Mouse (Mus musculus) thymus, adult 2 months (tissue): ENCODE data around the gene Jag1.

Experiments
- CTCF ChIP-seq: fragments of 200-500 bp; IDR thresholded peaks from 2 replicates; pipeline ENCODE4 v1.5.1; 2012; ENCODE audit warnings: mild to moderate bottlenecking, control low read depth, low read length, moderate library complexity, borderline replicate concordance; ENCODE audit not compliant: control insufficient read depth, poor library complexity, insufficient read depth; ENCODE audit errors: extremely low read depth
- POLR2A ChIP-seq: fragments of 200-500 bp; IDR thresholded peaks from 2 replicates; pipeline ENCODE4 v1.6.1; 2012; ENCODE audit warnings: mild to moderate bottlenecking, low read length, control low read depth, moderate library complexity; ENCODE audit not compliant: control insufficient read depth, poor library complexity, insufficient read depth; ENCODE audit errors: extremely low read depth

DNA sequence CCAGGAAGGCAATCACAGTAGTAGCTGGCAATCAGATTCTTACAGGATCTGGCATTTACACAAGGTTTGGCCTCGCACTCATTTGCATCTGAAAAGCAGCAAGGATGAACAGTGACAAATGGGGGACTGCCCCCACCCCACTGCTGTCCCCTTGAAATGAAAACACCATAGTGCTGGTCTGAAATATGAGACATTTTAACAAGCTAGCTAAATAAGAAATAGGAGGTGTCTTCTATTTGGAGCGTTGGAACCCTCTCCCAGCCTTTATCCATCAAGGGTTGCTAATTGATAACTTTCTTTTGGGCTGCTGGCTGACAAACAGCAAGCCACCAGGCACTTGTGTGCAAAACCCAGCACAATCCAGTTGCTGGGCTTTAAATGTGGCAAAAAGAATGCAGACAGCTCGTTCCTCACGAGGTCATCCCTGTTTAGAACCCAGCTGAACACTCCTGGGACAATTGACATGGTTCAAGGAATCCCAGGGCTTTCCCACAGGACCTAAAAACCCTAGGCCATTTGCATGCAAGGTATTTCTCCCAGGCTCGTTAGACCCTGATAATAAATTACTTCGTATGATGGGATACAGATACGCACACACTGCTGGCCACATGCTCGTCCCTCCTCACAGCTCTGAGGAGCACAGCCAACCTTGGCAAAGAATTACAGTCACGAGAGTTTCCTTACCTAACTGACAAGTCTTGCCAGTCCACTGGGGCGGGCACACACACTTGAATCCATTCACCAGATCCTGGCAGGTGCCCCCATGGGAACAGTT lies 23.7 kb downstream of the Jag1 start:
- TF ChIP-seq POLR2A (no peak), CTCF (no peak)
